Mouse (Mus musculus): ENCODE results near the gene Plcg2. TPM values are rescaled to one million over a fixed set of nuclear protein-coding genes. Genes with fewer than 3 reads are reported as not detected.

The Plcg2 gene
- polyA plus RNA-seq, 1 experiment = 14.6 TPM

DNA sequence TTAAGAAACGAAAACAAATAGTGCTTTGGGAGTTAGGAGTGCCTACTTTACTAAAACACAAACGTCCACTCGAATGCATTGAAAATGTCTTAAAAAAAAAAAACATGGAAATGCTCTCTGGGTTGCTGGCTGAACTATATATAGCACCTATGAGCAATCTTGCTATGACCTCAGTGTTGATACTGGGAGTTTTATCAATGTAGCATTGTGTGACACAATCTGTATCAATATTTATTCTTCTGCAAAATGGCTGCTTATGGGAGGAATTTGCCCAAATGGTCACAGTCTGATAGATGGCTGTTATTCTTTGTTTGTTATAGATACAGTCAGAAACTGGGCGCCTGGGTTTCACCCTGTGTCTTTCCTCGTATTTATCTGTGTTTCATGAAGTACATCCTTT lies 147.4 kb downstream of the Plcg2 start:
- H3K4me1 ChIP-seq (ENCODE audit: control insufficient read depth, insufficient read depth, insufficient read length, low read length) = peaks cover 20% of the 10 kb centered on the region; the same call in 1 of the 2 replicates
- H3K4me3 ChIP-seq (ENCODE audit: low read depth, low read length) = no peak overlapping the region
- no peaks in the 10 kb centered on the region for H3K27me3 ChIP-seq (ENCODE audit: control insufficient read depth, insufficient read depth, low read length)
- 22% methylated on average over 5 of the region's 5 CpGs for WGBS
- 0 out of 2 replicates have a peak overlapping the region, but pooled peaks have one; percentile 58 for H3K27ac ChIP-seq (ENCODE audit: insufficient read depth, low read depth, low read length)
- no peaks in the 10 kb centered on the region for H3K36me3 ChIP-seq (ENCODE audit: control insufficient read depth, insufficient read depth, low read length)
- TF ChIP-seq POLR2A (IDR thresholded peaks at IDR 0.05; ENCODE audit: low read depth, low read length) (no peak), CTCF (IDR thresholded peaks at IDR 0.05; ENCODE audit: extremely low read depth, insufficient read length, insufficient replicate concordance, low read depth, low read length) (no peak)

DNA sequence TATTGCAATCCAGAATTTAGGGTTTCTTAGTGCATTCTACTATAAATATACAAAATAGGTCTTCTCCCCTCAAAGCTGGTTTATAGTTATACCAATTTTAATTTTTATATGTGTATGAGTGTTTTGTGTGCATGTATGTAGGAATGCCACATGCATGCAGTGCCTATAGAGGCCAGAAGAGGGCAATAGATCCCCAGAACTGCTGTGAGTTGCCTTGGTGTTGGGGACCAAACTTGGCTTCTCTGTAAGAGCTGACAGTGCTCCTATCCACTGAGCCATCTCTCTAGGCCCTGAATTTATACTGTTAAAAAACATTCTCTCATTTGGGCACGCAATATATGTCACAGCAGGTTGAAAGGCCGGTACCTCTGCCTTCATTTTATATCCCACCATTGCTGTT lies 147.9 kb downstream of the Plcg2 start:
- peaks cover 20% of the 10 kb centered on the region; the same call in 1 of the 2 replicates for H3K4me1 ChIP-seq (ENCODE audit: control insufficient read depth, insufficient read depth, insufficient read length, low read length)
- 9% methylated on average over 2 of the region's 2 CpGs for WGBS
- TF ChIP-seq CTCF (IDR thresholded peaks at IDR 0.05; ENCODE audit: extremely low read depth, insufficient read length, insufficient replicate concordance, low read depth, low read length) (peak; percentile 64; the same call in 1 of the 2 replicates), POLR2A (IDR thresholded peaks at IDR 0.05; ENCODE audit: low read depth, low read length) (no peak)
- H3K4me3 ChIP-seq (ENCODE audit: low read depth, low read length) = no peak overlapping the region
- H3K27ac ChIP-seq (ENCODE audit: insufficient read depth, low read depth, low read length) = peak overlapping the region; percentile 97
- H3K27me3 ChIP-seq (ENCODE audit: control insufficient read depth, insufficient read depth, low read length) = no peaks in the 10 kb centered on the region
- no peaks in the 10 kb centered on the region for H3K36me3 ChIP-seq (ENCODE audit: control insufficient read depth, insufficient read depth, low read length)

DNA sequence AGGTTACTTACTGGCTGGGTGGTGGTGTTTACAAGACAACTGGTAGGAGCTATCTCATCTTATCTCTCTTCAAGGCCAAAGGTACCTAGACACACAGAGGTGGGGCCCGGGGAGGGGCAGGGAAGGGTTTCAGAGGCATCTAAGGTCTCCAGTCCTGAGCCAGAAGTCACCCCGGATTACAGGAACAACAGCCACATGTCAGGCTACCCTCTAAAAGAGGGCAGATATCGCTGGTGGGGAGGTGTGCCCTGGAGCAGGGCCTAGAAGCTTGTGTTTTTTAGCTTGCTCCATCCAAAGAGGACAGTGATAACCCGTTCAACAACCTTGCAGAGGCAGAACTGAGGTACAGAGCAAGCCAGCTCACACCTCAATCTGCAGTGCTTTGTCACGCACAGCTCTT lies 148.3 kb downstream of the Plcg2 start:
- Histone ChIP-seq H3K36me3 (ENCODE audit: control insufficient read depth, insufficient read depth, low read length) (no peaks in the 10 kb centered on the region), H3K27me3 (ENCODE audit: control insufficient read depth, insufficient read depth, low read length) (no peaks in the 10 kb centered on the region), H3K27ac (ENCODE audit: insufficient read depth, low read depth, low read length) (peak overlapping the region; percentile 97), H3K4me1 (ENCODE audit: control insufficient read depth, insufficient read depth, insufficient read length, low read length) (peaks cover 20% of the 10 kb centered on the region; the same call in 1 of the 2 replicates), H3K4me3 (ENCODE audit: low read depth, low read length) (no peak overlapping the region)
- 29% methylated on average over 5 of the region's 5 CpGs for WGBS
- TF ChIP-seq POLR2A (IDR thresholded peaks at IDR 0.05; ENCODE audit: low read depth, low read length) = no peak
- TF ChIP-seq CTCF (IDR thresholded peaks at IDR 0.05; ENCODE audit: extremely low read depth, insufficient read length, insufficient replicate concordance, low read depth, low read length) = no peak

DNA sequence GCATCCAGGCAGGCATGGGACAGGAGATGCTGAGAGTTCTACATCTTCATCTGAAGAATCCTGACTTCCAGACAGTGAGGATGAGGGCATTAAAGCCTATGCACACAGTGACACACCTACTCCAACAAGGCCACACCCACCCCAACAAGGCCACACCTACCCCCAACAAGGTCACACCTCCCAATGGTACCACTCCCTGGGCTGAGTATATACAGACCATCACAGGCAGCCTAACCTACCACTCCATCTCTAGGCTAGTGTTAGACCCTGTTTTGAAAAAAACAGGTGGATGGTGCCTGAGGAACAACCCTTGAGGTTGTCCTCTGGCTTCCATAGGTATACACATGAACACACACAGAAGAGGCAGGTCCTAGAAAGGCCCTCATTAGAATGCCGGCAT lies 154.2 kb downstream of the Plcg2 start:
- TF ChIP-seq POLR2A (IDR thresholded peaks at IDR 0.05; ENCODE audit: low read depth, low read length) = no peak
- TF ChIP-seq CTCF (IDR thresholded peaks at IDR 0.05; ENCODE audit: extremely low read depth, insufficient read length, insufficient replicate concordance, low read depth, low read length) = no peak
- 71% methylated on average over 1 of the region's 1 CpGs for WGBS
- Histone ChIP-seq H3K27me3 (ENCODE audit: control insufficient read depth, insufficient read depth, low read length) (no peaks in the 10 kb centered on the region), H3K4me1 (ENCODE audit: control insufficient read depth, insufficient read depth, insufficient read length, low read length) (peaks cover 18% of the 10 kb centered on the region; the same call in 1 of the 2 replicates), H3K36me3 (ENCODE audit: control insufficient read depth, insufficient read depth, low read length) (no peaks in the 10 kb centered on the region), H3K27ac (ENCODE audit: insufficient read depth, low read depth, low read length) (peak overlapping the region; percentile 4; the same call in 1 of the 2 replicates), H3K4me3 (ENCODE audit: low read depth, low read length) (no peak overlapping the region)

DNA sequence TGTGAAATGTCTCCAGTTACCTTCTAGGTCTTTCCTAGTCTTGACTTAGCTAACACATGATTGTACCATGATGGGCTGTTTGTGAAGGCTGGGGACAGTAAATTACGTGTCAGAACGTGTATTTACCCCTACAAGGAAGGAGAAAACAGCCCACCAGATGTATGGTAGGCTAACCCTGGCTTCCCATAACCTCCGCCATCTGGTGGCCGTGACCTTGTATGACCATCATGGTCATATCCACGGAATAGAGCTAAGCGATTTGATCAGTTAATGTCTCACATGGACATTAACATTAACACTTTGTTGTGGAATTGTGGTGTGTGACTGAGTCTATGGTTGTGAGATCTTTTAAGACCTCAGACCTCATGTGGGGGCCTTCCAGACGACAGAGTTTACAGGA lies 160.9 kb downstream of the Plcg2 start:
- no peak for TF ChIP-seq POLR2A (IDR thresholded peaks at IDR 0.05; ENCODE audit: low read depth, low read length)
- TF ChIP-seq CTCF (IDR thresholded peaks at IDR 0.05; ENCODE audit: extremely low read depth, insufficient read length, insufficient replicate concordance, low read depth, low read length) = no peak
- peaks cover 3% of the 10 kb centered on the region; the same call in 1 of the 2 replicates for H3K4me1 ChIP-seq (ENCODE audit: control insufficient read depth, insufficient read depth, insufficient read length, low read length)
- no peak overlapping the region for H3K27ac ChIP-seq (ENCODE audit: insufficient read depth, low read depth, low read length)
- no peak overlapping the region for H3K4me3 ChIP-seq (ENCODE audit: low read depth, low read length)
- peaks cover 16% of the 10 kb centered on the region for H3K36me3 ChIP-seq (ENCODE audit: control insufficient read depth, insufficient read depth, low read length)
- no peaks in the 10 kb centered on the region for H3K27me3 ChIP-seq (ENCODE audit: control insufficient read depth, insufficient read depth, low read length)
- WGBS = 69% methylated on average over 7 of the region's 7 CpGs

DNA sequence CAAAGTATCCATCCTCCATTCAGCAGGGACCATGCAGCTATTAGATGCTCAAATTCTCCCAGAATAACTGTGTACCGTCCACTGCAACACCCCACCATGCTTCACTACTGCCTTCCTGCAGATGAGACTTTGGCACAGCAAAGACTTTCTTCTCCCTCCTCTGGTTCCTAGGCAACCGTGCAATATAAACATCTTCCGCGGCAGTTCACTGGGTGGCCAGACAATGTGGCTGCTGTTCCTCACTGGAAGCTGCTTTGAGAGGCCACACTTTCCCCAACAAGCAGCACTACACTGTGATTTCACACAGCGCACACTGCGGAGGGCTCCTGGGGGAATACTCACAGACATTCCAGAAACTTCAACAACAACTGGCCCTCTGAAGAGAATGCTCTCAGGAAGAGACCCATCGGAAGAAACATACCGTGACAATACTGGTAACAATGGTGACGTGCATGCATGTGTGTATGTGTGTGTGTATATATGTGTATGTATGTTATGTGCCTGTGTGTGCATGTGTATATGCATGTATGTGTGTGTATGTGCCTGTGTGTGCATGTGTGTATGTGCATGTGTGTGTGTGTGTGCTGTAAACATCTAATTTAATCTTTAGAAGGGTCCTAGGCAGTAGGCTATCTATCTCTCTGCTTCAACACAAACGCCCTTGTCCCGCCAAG lies 162.4 kb downstream of the Plcg2 start:
- Histone ChIP-seq H3K36me3 (ENCODE audit: control insufficient read depth, insufficient read depth, low read length) (peaks cover 19% of the 10 kb centered on the region), H3K27me3 (ENCODE audit: control insufficient read depth, insufficient read depth, low read length) (no peaks in the 10 kb centered on the region), H3K27ac (ENCODE audit: insufficient read depth, low read depth, low read length) (no peak overlapping the region), H3K4me1 (ENCODE audit: control insufficient read depth, insufficient read depth, insufficient read length, low read length) (peaks cover 3% of the 10 kb centered on the region; the same call in 1 of the 2 replicates), H3K4me3 (ENCODE audit: low read depth, low read length) (no peak overlapping the region)
- TF ChIP-seq CTCF (IDR thresholded peaks at IDR 0.05; ENCODE audit: extremely low read depth, insufficient read length, insufficient replicate concordance, low read depth, low read length) (no peak), POLR2A (IDR thresholded peaks at IDR 0.05; ENCODE audit: low read depth, low read length) (no peak)
- WGBS = 28% methylated on average over 11 of the region's 11 CpGs

DNA sequence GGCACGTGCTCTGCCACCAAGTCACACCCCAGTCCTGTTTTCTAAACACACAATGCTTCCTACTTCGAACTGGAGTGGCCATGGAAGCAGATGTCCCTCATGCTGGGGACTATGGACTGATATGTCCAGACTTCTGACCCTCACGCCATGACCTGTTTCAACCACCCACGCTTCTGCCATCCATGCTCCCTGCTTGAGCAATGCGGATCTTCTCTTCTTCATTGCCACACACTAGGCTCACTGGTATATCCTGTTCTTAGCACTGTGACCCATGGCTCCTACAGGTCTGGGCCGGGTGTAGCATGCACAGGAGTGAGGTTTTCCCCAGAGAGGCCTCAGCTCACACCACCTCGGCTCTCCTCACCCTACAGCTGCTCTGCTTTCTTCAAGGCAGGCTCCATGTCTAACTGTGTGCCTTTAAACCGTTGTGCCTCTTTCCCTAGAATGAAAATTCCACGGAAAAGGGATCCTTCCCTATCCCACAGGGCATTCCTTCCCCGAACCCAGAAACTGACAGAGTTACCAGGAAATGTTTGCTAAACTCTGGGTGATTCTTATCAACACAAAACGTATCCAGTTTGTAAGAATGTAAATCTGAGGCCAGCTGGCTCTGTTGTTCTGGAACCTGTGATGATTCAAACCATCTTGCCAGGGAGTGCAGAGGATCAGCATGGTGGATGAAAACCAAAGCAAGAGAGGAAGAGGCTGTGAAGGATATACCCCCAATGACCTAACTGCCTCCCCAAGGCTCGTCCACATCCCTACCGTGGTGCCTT lies 169.4 kb downstream of the Plcg2 start:
- 44% methylated on average over 13 of the region's 13 CpGs for WGBS
- peaks cover 23% of the 10 kb centered on the region for H3K36me3 ChIP-seq (ENCODE audit: control insufficient read depth, insufficient read depth, low read length)
- TF ChIP-seq CTCF (IDR thresholded peaks at IDR 0.05; ENCODE audit: extremely low read depth, insufficient read length, insufficient replicate concordance, low read depth, low read length) = no peak
- H3K4me1 ChIP-seq (ENCODE audit: control insufficient read depth, insufficient read depth, insufficient read length, low read length) = peaks cover 21% of the 10 kb centered on the region
- no peak overlapping the region for H3K27ac ChIP-seq (ENCODE audit: insufficient read depth, low read depth, low read length)
- H3K27me3 ChIP-seq (ENCODE audit: control insufficient read depth, insufficient read depth, low read length) = no peaks in the 10 kb centered on the region
- H3K4me3 ChIP-seq (ENCODE audit: low read depth, low read length) = no peak overlapping the region
